Mouse (Mus musculus) stomach, embryonic 14.5 days (tissue): ENCODE data around the gene Kcnk13. TPM values are rescaled to one million over a fixed set of nuclear protein-coding genes. Genes with fewer than 3 reads are reported as not detected.

Source experiments
- ATAC-seq: fragments of 200-750 bp; cut with Nextera tagmentation; 2 replicates; pipeline ENCODE4 v1.8.0; 2017; ENCODE audit warnings: low read depth, moderate TSS enrichment; ENCODE audit not compliant: insufficient number of reproducible peaks, insufficient read depth, low FRiP score
- H3K27ac ChIP-seq: fragments of 300-500 bp; sonication (generic); 2 replicates; pipeline ENCODE4 v1.5.1; 2014; ENCODE audit warnings: mild to moderate bottlenecking, low read length, moderate library complexity, mixed read lengths
- H3K27me3 ChIP-seq: fragments of 300-500 bp; sonication (generic); 2 replicates; pipeline ENCODE4 v1.6.1; 2014; ENCODE audit warnings: low read length, control low read depth, mixed read lengths; ENCODE audit not compliant: control insufficient read depth, insufficient read depth
- H3K36me3 ChIP-seq: fragments of 300-500 bp; sonication (generic); 2 replicates; pipeline ENCODE4 v1.6.1; 2014; ENCODE audit warnings: mild to moderate bottlenecking, control low read depth, low read length, moderate library complexity, mixed read lengths; ENCODE audit not compliant: control insufficient read depth, insufficient read depth
- H3K4me1 ChIP-seq: fragments of 300-500 bp; sonication (generic); 2 replicates; pipeline ENCODE4 v1.6.1; 2014; ENCODE audit warnings: low read length, control low read depth, mixed read lengths; ENCODE audit not compliant: control insufficient read depth, insufficient read depth
- H3K4me2 ChIP-seq: fragments of 300-500 bp; sonication (generic); replicated peaks from 2 replicates; pipeline ENCODE4 v1.6.1; 2014; ENCODE audit warnings: low read depth, low read length, control low read depth
- H3K4me3 ChIP-seq: fragments of 300-500 bp; sonication (generic); 2 replicates; pipeline ENCODE4 v1.5.1; 2014; ENCODE audit warnings: low read depth, low read length, control low read depth
- H3K9ac ChIP-seq: fragments of 300-500 bp; sonication (generic); replicated peaks from 2 replicates; pipeline ENCODE4 v1.6.1; 2014; ENCODE audit warnings: low read depth, mild to moderate bottlenecking, control low read depth, low read length, moderate library complexity, mixed read lengths
- H3K9me3 ChIP-seq: fragments of 300-500 bp; sonication (generic); 2 replicates; pipeline ENCODE4 v1.6.1; 2016; ENCODE audit warnings: low read depth, low read length, control low read depth; ENCODE audit not compliant: control insufficient read depth
- WGBS: fragments of 180-500 bp; shearing (Covaris S2); extraction: QIAGEN DNeasy Blood & Tissue Kit; methylation state at CpG from one replicate; pipeline ENCODE4 v1.1.7; 2014; 5-methylcytosine and 5-hydroxymethylcytosine counted together
- polyA plus RNA-seq: library from polyadenylated mRNA; unstranded; fragments of >200 nt; fragmentation: Nextera tagmentation; extraction: Ambion mirVana; gene quantifications from 2 replicates; pipeline ENCODE4 v1.2.1, GENCODE M21; 2014

Gene Kcnk13
- polyA plus RNA-seq, 1 experiment from 2014 or later: 0.27 TPM

- no peak overlapping the region for H3K4me2 ChIP-seq
- H3K4me1 ChIP-seq: no peaks in the 10 kb centered on the region
- H3K27ac ChIP-seq: no peak overlapping the region
- no peaks in the 10 kb centered on the region for H3K9me3 ChIP-seq
- H3K9ac ChIP-seq: no peak overlapping the region
- no peak overlapping the region for H3K4me3 ChIP-seq
- no peak for ATAC-seq
- no peaks in the 10 kb centered on the region for H3K36me3 ChIP-seq
- no peaks in the 10 kb centered on the region for H3K27me3 ChIP-seq
- 81% methylated on average over 5 of the region's 5 CpGs for WGBS
These were observed 50.8 kb downstream of the Kcnk13 start for GRCm38 (mm10) chr12:100015146-100015545.

DNA sequence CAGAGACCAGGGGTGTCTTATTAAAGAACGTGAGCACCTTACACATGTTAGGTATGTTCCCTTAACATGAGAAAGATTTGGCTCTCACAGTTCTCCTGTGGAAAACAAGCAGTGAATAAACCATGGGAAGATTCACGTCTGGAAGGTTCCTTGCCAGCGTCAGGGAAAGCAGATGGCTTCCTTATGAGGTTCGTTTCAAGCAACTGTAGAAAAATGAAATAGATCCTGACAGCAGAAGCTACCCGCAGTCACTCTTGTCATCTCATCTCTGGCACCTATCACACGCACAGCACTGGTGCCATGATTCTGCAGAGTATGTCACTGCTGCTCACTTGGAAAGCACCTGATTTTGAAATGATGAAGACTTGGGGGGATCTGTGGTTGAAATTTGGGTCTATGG, 53.4 kb downstream of the Kcnk13 start:
- no peaks in the 10 kb centered on the region for H3K4me1 ChIP-seq
- H3K4me2 ChIP-seq: no peak overlapping the region
- no peaks in the 10 kb centered on the region for H3K9me3 ChIP-seq
- no peak overlapping the region for H3K9ac ChIP-seq
- no peaks in the 10 kb centered on the region for H3K36me3 ChIP-seq
- H3K4me3 ChIP-seq: no peak overlapping the region
- WGBS: 83% methylated on average over 6 of the region's 6 CpGs
- no peaks in the 10 kb centered on the region for H3K27me3 ChIP-seq
- ATAC-seq: no peak
- H3K27ac ChIP-seq: no peak overlapping the region

GRCm38 (mm10) chr12:100022490-100022889, 58.2 kb downstream of the Kcnk13 start:
- H3K4me2 ChIP-seq: no peak overlapping the region
- H3K9me3 ChIP-seq: no peaks in the 10 kb centered on the region
- no peak overlapping the region for H3K4me3 ChIP-seq
- H3K9ac ChIP-seq: no peak overlapping the region
- H3K27ac ChIP-seq: no peak overlapping the region
- no peaks in the 10 kb centered on the region for H3K4me1 ChIP-seq
- ATAC-seq: no peak
- no peaks in the 10 kb centered on the region for H3K27me3 ChIP-seq
- 74% methylated on average over 5 of the region's 5 CpGs for WGBS
- H3K36me3 ChIP-seq: no peaks in the 10 kb centered on the region

DNA sequence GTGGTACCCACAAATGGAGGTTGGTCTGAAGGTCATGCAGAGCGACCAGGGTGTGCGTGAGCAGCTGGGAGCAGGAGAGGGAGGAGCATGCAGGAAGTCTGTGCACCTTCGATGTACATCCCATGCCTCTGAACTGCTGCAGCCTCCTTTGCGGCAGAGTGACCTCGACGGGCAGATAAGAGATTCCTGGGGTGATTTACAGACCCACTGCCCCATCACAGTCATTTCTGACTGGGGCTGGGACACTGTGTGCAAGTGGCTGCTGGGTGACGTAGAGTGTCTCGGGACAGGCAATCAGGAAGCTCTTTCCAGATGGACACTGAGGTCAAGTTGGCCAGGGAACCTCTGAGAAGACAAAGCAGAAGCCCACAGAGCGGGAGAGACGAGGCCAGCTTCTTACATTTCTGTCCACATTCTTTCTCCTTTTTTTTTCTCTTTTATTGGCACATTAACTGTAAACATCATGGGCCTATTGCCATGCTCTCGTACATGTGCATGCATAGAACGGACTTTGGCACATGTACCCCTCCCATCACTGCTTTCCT, 59.6 kb downstream of the Kcnk13 start:
- 70% methylated on average over 12 of the region's 12 CpGs for WGBS
- no peak for ATAC-seq
- Histone ChIP-seq H3K36me3 (no peaks in the 10 kb centered on the region), H3K4me3 (no peak overlapping the region), H3K27me3 (no peaks in the 10 kb centered on the region), H3K4me2 (no peak overlapping the region), H3K4me1 (no peaks in the 10 kb centered on the region), H3K9me3 (no peaks in the 10 kb centered on the region), H3K27ac (no peak overlapping the region), H3K9ac (no peak overlapping the region)

DNA sequence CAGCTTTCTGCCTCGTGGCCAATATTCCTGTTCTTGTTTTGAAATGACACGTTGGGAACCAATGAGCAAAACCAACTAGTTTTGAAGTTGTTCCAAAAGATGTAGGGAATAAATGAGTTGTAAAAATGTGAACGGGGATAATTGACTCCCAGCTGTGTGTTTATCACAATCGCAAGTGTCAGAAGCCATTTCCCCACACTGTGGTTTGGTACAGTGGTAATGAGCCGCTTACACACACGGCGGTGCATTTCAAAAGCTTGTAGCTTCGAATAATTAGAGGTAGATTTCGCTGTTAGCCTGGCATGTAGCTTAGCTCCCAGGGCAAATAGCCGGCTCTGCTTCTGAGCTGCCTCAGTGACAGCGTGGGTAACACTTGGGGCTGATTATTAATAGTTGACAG, 61.4 kb downstream of the Kcnk13 start:
- H3K4me3 ChIP-seq: no peak overlapping the region
- no peak overlapping the region for H3K27ac ChIP-seq
- whole genome bisulfite sequencing: 69% methylated on average over 11 of the region's 11 CpGs
- no peaks in the 10 kb centered on the region for H3K9me3 ChIP-seq
- H3K4me1 ChIP-seq: no peaks in the 10 kb centered on the region
- no peak overlapping the region for H3K4me2 ChIP-seq
- no peaks in the 10 kb centered on the region for H3K27me3 ChIP-seq
- no peak overlapping the region for H3K9ac ChIP-seq
- H3K36me3 ChIP-seq: no peaks in the 10 kb centered on the region
- no peak for ATAC-seq

- no peaks in the 10 kb centered on the region for H3K27me3 ChIP-seq
- H3K9me3 ChIP-seq: no peaks in the 10 kb centered on the region
- H3K27ac ChIP-seq: no peak overlapping the region
- no peaks in the 10 kb centered on the region for H3K4me1 ChIP-seq
- 78% methylated on average over 7 of the region's 7 CpGs for WGBS
- ATAC-seq: no peak
- no peak overlapping the region for H3K4me3 ChIP-seq
- no peaks in the 10 kb centered on the region for H3K36me3 ChIP-seq
- no peak overlapping the region for H3K4me2 ChIP-seq
- H3K9ac ChIP-seq: no peak overlapping the region
These were observed 62.5 kb downstream of the Kcnk13 start for GRCm38 (mm10) chr12:100026715-100027245.

DNA sequence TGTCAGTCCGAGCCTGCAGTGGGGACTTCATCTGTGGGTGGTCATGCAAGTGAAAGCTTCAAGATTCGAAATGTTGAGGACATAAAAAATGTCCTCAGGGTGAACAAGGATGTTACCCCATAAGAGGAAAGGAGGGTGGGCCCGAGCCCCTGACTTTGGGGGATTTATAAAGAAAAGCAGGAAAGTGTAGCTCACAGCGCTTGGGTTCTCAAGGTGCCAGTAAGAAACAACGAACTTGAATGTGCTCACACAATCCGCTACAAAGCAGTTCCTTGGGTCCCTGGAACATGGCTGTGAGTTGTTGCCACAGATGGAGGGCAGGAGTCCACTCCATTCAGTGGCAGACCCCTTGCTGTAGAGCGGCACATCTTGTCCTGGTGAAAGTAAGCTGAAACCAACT, 63.0 kb downstream of the Kcnk13 start:
- no peaks in the 10 kb centered on the region for H3K9me3 ChIP-seq
- no peaks in the 10 kb centered on the region for H3K27me3 ChIP-seq
- no peaks in the 10 kb centered on the region for H3K36me3 ChIP-seq
- no peaks in the 10 kb centered on the region for H3K4me1 ChIP-seq
- H3K4me2 ChIP-seq: no peak overlapping the region
- no peak overlapping the region for H3K27ac ChIP-seq
- ATAC-seq: no peak
- H3K4me3 ChIP-seq: no peak overlapping the region
- H3K9ac ChIP-seq: no peak overlapping the region
- 75% methylated on average over 7 of the region's 7 CpGs for WGBS

- WGBS: 89% methylated on average over 5 of the region's 5 CpGs
- no peak overlapping the region for H3K4me2 ChIP-seq
These were observed 67.4 kb downstream of the Kcnk13 start for GRCm38 (mm10) chr12:100031681-100032080.

GRCm38 (mm10) chr12:100032521-100032920, 68.2 kb downstream of the Kcnk13 start:
- H3K4me3 ChIP-seq: no peak overlapping the region
- H3K27ac ChIP-seq: no peak overlapping the region
- no peak for ATAC-seq
- H3K27me3 ChIP-seq: no peaks in the 10 kb centered on the region
- no peaks in the 10 kb centered on the region for H3K9me3 ChIP-seq
- H3K9ac ChIP-seq: no peak overlapping the region
- H3K4me1 ChIP-seq: no peaks in the 10 kb centered on the region
- no peaks in the 10 kb centered on the region for H3K36me3 ChIP-seq
- 81% methylated on average over 4 of the region's 4 CpGs for WGBS
- no peak overlapping the region for H3K4me2 ChIP-seq

More at GRCm38 (mm10) chr12:100031681-100032080, 67.4 kb downstream of the Kcnk13 start:
- ATAC-seq: no peak
- H3K27ac ChIP-seq: no peak overlapping the region
- no peak overlapping the region for H3K9ac ChIP-seq
- no peak overlapping the region for H3K4me3 ChIP-seq
- no peaks in the 10 kb centered on the region for H3K36me3 ChIP-seq
- H3K9me3 ChIP-seq: no peaks in the 10 kb centered on the region
- no peaks in the 10 kb centered on the region for H3K27me3 ChIP-seq
- H3K4me1 ChIP-seq: no peaks in the 10 kb centered on the region
